Mouse (Mus musculus) T-cell, adult 2 months (primary cell): ENCODE measurements at regions not wholly inside any gene's neighbourhood (a gene's known extent, or its start where the extent isn't known, plus 50 kb on each side); places are given as distances from the start of the nearest gene placed in this dataset.

ENCODE experiments used
- DNase-seq: peaks from one replicate; pipeline ENCODE4 v3.0.0; 2022; ENCODE audit warnings: low spot score

- no peak for DNase-seq
Measured at GRCm38 (mm10) chr7:130073890-130074819, 446.0 kb downstream of the Ate1 start.

- no peak for DNase-seq
Measured at GRCm38 (mm10) chr7:130082662-130083061, 437.5 kb downstream of the Ate1 start.

GRCm38 (mm10) chr7:130085706-130086105 lies 434.5 kb downstream of the Ate1 start:
- no peak for DNase-seq

- DNase-seq: no peak
Measured at GRCm38 (mm10) chr7:130089896-130090610, 430.1 kb downstream of the Ate1 start.

GRCm38 (mm10) chr7:130091942-130092341 lies 428.2 kb downstream of the Ate1 start:
- DNase-seq: no peak

GRCm38 (mm10) chr7:130095141-130095540 lies 425.0 kb downstream of the Ate1 start:
- no peak for DNase-seq

- no peak for DNase-seq
Measured at GRCm38 (mm10) chr7:130098606-130099005, 421.6 kb downstream of the Ate1 start.

GRCm38 (mm10) chr7:130102671-130103070 lies 417.5 kb downstream of the Ate1 start:
- no peak for DNase-seq

- DNase-seq: no peak
Measured at GRCm38 (mm10) chr7:130106961-130107360, 413.2 kb downstream of the Ate1 start.

GRCm38 (mm10) chr7:130108362-130108761 lies 411.8 kb downstream of the Ate1 start:
- no peak for DNase-seq
